Mouse (Mus musculus) right cerebral cortex, postnatal 36 days (tissue): ENCODE results near the gene Hexim2.

Experiments
- DNase-seq, 2 experiments: peaks; one replicate each; pipeline ENCODE4 v3.0.0; 2022; ENCODE audit warnings: low spot score in 2 of 2, mixed read lengths in 1 of 2

Gene Hexim2

GRCm38 (mm10) chr11:103131701-103132575 is at the start of gene Hexim2:
TSS of gene Hexim2 (plus strand) at chr11:103132429.
- no peak for DNase-seq

DNA sequence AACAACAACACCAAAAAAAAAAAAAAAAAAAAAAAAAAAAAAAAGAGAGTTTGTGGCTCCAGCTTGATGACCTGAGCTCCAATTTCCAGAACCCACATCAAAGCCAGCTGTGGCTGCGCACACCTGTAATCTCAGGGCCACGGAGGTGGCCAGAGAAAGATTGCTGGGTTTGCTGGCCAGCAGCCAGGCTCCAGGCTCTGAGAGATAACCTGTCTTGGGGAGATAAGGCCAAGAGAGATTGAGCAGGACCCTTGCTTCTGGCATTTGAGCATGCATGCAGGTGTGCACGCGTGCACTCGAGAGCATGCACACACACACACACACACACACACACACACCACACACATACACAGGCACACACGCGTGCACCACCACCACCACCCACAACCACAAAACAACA is 38.9 kb upstream of the Hexim2 start:
- no peak for DNase-seq

DNA sequence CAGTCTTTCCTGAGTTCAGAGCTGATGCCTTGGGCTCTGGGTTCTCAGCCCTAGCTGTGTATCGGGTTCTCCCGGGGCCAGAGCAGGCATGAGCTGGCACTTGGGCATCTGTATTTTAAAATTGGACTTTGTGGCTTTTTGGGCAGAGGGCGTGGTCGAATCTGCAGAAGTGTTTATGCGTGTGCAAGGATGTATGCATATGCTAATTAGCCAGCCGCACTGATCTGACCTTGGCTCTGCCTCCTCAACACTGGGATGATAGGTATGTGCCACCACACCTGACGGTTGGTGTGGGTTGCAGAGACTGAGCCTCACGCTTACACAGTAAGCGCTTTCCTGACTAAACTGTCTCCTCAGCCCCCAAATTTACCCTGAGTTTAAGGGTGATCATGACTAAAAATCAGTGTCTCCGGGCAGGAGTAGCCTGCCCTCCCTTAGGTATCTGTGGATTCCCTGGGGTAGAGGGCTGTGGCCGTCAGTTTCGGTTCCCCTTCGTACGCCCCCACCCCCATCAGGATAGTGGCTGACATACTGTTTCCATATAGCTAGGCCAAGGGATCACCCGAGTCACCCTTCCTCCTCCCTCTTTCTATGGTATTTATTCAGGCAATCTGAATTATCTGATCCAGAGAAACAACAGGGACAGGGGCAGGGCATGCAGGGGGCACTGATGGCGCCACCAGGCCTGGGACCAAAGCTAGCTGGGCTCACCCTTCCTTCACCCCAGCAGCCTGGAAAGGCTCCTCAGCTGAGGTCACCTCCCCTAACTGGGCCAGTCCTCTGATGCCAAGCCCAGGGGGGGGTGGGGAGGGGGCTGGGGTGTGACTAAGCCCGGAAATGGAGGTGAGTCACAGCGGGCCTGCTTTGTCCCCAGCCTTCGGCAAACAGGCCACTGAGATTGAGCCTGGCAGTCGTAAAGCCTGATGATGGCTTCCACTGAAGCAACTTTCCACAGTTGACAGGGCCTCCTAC is 38.1 kb upstream of the Hexim2 start:
- no peak for DNase-seq

DNA sequence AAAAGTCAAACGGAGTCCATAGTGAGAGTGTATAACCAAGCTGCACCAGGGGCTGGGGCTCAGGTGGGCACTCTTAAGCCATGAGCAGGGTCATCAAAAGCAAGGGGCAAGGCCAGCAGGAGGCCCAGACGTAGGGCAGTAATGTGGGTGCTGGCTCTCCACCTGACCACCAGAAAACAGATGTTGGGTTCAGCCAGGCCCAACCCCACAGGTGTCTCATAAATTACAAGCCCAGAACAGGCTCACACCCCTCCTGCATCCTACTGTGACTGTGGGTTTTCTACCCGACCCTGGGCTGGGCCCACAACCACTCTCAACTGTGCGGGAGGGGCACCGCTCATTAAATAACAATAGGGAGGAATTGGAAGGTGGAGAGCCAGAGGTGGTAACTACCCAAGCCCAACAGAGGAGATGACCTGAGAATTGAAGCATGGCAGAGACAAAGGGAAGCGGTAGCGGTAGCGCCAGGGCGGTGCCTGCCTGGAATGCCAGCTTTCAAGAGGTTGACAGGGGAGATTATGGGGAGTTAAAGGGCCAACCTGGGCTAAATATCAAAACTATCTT is 37.0 kb upstream of the Hexim2 start:
- no peak for DNase-seq

- no peak for DNase-seq
Observed at GRCm38 (mm10) chr11:103095801-103096200, 36.4 kb upstream of the Hexim2 start.

DNA sequence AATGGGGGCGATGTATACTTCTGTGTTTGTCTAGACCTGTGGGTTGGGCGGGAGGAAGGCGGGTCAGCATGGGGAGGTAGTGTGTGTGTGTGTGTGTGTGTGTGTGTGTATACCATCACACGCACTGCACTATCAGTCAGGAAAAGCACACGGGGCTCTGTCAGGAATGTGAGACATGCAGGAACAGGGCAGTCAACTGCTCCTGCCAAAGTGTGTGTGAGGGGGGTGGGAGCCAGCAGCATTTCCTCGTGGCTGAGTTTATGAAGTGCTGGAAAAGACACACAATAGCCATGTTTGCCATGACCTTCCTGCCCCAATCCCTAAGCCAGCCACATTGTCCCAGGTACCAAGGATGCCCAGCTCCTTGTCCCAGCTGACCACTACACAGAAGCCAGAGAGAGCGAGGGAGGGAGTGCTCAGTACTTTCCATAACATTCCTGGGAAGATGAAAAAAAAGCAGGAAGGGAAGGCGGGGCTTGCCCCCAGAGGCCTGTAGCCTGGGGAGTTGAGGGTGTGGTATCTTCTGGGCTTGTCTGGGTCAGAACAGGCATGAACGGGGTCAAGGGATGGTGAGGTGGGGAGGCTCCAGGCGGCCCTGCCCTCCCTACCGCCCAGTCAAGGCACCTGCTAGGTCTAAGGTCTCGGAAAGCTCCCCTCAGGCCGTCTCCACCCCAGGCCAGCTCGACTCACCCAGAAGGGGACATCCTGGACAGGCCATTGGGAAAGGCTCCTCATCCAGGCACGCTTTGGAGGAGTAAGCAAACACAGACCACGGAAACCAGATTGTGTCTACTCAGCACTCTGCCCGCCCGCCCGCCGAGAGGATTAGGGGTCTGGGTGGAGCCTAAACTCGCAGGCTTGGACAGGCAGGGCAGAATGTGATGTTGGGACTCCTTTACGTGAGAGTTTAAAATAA is 35.0 kb upstream of the Hexim2 start:
- DNase-seq, result no peak

GRCm38 (mm10) chr11:103098531-103099190 is 33.6 kb upstream of the Hexim2 start:
- DNase-seq, result no peak

- DNase-seq, result no peak
Observed at GRCm38 (mm10) chr11:103099352-103099940, 32.8 kb upstream of the Hexim2 start.

DNA sequence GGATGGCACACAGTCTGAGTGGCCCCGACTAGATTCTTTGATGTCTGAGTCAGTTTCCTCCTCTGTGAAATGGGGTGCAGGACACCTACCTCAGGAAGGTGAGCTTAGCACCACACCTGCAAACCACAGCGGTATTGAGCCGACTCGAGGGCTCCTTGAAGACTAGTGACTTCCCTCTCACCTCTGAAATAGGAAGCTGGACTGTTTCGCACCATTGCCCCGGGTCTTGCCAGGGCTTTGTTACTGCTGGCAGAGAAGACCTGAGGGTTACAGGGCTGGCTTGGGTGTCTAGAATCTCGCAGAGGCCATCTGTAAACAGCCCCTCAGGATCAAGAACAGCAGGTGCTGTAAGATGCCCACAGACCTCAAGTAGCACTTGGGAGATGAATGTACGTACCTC is 31.9 kb upstream of the Hexim2 start:
- no peak for DNase-seq

GRCm38 (mm10) chr11:103101481-103101865 is 30.8 kb upstream of the Hexim2 start, which contains the start of the genes Plcd3 and Acbd4:
TSS of gene Plcd3 (minus strand) at chr11:103101658.
TSS of gene Acbd4 (plus strand) at chr11:103101682.
- peak in 1 of 2 experiments; percentile 66 for DNase-seq

GRCm38 (mm10) chr11:103101866-103102501 is 30.2 kb upstream of the Hexim2 start:
- DNase-seq, result peak; percentile 60 to 79

DNA sequence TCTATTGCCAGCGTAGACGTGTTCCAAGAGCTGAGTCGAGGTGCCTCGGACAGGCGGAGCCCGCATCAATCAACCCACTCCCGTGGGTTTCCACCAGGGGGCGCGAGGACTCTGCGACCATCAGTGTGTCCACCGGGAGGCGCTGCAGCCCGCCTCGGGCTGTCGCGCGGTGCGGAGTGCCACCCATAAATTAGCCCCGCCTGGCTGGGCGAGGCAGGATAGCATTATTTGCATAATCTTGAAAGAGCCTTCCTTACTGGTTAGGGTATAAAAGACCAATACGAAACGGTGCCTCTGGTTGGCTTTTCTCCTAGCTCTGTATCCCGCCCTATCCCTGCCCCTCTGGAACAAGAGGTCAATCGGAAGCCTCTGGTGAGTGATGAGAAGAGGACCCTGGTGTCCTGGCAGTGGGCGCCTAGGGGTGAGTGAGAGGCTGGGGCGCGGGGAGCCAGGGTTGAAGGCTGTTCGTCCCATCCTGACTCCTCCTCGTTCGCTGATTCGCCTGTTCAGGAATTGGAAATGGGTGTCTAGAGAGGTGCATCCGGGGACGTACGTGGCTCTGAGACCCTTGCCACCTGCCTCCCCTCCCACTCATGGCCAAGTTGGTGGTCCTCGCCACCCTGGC is 29.4 kb upstream of the Hexim2 start:
- DNase-seq, result peak; percentile 94 to 95

DNA sequence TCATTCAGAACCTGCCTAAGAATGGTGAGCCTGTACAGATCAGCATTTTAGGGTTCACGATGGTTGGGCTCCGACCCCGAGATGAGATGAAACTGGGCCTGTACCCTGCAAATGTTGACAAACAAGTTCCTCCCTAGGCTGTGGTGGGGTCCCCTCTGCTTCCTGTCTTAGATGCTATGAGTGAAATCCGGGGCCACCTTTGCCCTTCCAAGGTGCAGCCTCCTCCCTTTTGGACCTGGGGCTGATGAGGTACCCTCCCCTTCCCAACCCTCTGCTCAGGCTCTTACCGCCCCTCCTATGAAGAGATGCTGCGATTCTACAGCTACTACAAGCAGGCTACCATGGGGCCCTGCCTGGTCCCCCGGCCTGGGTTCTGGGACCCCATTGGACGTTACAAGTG is 28.6 kb upstream of the Hexim2 start:
- no peak for DNase-seq

- DNase-seq, result no peak
Observed at GRCm38 (mm10) chr11:103104469-103104868, 27.8 kb upstream of the Hexim2 start.

- no peak for DNase-seq
Observed at GRCm38 (mm10) chr11:103105180-103105725, 27.0 kb upstream of the Hexim2 start.

GRCm38 (mm10) chr11:103105810-103106209 is 26.4 kb upstream of the Hexim2 start:
- DNase-seq, result no peak

DNA sequence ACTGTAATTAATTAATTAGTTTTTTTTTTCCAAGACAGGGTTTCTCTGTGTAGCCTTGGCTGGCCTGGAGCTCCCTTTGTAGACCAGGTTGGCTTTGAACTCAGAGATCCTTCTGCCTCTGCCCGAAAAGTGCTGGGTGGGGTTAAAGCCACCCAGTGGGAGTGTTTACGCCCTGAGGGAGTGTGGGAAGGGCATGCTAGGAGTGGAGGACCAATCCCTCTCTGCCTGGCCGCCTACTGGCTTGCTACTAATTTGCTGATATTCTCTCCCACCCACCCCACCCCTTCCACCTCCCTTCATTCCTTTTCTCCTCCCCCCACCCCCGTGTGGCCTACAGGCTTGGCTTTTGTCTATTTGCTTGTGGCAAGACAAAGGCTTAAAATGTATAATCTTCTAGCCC is 25.8 kb upstream of the Hexim2 start:
- DNase-seq, result no peak

DNA sequence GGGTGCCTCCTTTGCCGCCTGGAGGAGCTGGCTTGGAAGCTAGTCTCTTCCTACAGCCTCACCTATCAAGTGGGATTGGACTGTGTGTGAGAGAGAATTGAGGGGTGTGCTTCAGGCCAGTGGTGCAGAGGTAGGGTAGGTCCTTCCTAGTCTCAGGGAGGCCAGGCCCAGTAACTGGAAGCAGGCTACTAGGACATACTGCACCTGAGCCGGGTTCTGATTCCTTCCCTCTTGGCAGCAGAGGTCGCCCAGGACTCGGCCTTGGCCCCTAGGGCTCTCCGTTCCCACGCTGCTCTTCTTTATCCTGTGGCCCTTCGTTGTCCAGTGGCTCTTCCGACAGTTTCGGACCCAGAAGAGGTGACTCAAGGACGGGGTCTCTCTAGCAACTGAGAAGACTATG is 20.9 kb upstream of the Hexim2 start:
- DNase-seq, result no peak
